Mouse (Mus musculus): ENCODE data around the gene Slc5a6. TPM values are rescaled to one million over a fixed set of nuclear protein-coding genes. Genes with fewer than 3 reads are reported as not detected.
"Not testable (repeated sequence)": the region's sequence is repeated elsewhere in the genome, so short reads cannot be mapped to it uniquely, and the experiment has no call there.

The Slc5a6 gene
- total RNA-seq, 2 experiments from 2014 or later = 19.3 to 20.9 TPM

DNA sequence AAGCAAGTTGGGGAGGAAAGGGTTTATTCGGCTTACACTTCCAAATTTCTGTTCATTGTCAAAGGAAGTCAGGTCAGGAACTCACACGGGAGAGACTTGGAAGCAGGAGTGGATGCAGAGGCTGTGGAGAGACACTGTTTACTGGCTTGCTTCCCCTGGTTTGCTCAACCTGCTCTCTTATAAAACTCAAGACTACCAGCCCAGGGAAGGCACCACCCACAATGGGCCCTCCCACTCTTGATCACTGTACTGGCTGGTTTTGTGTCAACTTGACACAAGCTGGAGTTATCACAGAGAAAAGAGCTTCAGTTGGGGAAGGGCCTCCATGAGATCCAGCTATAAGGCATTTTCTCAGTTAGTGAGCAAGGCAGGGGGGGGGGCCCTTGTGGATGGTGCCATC, 22.3 kb upstream of the Slc5a6 start:
- DNase-seq (ENCODE audit: low spot score in 2 of 2) = no peak

DNA sequence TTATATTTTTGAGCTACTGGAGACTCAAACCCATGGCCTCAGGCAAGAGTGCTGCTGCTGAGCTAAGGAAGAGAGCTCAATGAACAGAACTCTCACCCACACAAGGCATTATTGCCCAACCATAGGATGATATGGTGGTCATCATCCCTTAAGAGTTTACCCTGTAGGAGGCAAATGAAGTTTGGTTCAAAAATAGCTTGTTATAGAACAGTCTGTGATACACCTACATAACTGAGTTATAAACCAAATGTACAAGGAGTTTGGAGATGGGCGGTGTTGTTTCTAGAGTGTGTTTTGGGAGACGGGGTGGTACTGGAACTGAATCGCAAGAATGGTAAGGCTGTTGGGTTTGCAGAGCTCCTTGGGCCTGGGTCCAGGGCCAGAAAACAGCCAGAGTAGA, 21.1 kb upstream of the Slc5a6 start:
- no peak for DNase-seq (ENCODE audit: low spot score in 2 of 2)

DNA sequence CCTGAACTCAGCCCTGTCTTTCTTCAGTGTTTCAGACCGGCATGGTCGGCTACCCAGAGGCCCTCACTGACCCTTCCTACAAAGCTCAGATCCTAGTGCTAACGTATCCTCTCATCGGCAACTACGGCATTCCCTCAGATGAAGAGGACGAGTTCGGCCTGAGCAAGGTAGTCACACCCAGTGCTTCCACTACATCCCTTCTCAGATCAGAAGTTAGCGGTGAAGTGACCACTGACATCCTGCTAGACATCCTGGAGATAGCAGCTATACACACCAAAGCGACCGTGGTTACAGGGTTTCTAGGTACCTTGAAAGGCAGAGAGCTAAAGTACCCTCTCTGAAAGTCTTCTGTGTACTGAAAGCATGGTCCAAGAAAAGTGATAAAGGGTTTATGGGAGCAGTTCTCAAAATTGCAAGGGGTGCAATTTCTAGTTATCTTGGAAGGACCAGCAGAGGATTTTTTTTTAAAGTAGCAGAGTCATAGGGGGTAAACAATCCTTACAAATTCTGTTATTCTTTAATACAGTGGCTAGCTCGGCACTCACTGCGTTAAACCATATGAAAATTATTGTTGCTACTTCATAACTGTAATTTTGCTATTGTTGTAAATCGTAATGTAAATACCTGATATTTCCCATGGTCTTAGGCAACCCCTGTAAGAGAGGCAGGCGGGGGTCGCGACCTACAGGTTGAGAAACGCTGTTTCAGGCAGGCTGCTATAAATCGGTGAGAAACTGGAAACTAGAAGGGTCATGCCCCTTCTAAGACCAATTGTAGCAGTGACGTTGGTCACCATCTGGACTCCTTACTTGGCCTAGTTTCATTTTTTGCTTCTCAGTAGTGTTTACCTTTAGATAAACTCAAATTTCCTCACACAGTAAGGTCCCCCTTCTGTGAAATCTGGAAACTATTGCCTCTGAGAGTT, 6.8 kb upstream of the Slc5a6 start:
- DNase-seq (ENCODE audit: low spot score in 2 of 2) = no peak

DNA sequence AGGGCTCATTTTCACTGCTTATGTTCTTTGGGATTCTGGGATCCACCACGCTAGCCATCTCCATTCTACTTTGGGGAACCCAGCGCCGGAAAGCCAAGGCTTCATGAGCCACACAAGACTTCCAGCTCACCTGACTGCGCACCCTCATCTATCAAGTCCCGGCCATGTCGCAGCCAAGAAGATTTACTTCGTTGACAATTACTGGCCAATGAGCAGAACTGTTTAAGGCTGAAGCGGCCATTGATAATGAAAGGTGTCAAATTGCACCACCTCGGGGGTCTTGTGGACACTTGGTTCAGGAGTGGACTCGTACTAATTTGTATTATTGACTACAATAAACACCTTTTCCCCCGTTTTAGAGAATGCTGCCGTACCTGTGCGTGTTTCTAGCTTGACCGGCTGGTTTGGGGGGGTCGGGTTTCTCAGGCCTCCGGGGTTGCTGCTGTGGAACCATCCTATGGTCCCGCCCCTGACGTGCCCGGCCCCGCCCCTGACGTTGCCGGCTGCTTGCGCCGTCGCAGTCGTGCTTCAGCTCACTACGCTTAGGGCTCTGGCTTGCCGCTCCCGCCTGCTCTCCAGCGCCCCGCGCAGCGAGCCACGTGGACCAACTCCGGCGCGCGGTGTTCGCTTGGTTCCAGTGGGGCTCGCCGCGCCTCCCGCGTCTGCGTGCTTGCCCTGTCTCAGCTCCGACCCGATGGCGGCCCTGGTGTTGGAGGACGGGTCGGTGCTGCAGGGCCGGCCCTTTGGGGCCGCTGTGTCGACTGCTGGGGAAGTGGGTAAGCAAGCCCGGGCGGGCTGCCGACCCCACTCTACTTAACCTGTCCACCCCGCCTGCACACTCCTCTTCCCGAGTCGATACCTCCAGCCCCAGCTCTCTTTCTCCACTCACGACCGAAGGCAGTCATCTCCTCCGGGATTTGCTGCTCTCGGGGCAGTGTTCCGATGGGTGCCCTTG, 5.8 kb upstream of the Slc5a6 start, which contains the start of gene Cad:
Gene Cad (plus strand): TSS at position 520 of the 955 bp plus-strand sequence.
- peak; percentile 94 to 95 for DNase-seq (ENCODE audit: low spot score in 2 of 2)

DNA sequence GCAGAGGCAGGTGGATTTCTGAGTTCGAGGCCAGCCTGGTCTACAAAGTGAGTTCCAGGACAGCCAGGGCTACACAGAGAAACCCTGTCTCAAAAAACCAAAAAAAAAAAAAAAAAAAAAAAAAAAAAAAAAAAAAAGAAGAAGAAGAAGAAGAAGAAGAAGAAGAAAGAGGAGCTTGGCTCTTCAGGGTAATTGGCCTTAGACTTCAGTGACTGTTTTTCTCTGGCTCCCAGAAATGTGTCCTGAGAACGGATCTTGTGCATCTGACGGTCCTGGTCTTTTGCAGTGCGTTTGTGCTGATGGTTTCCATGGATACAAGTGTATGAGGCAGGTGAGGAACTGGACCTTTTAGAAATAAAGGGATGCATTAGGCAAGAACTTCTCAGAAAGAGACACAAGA, 5.0 kb upstream of the Slc5a6 start:
- not testable (repeated sequence) for DNase-seq (ENCODE audit: low spot score in 2 of 2)

DNA sequence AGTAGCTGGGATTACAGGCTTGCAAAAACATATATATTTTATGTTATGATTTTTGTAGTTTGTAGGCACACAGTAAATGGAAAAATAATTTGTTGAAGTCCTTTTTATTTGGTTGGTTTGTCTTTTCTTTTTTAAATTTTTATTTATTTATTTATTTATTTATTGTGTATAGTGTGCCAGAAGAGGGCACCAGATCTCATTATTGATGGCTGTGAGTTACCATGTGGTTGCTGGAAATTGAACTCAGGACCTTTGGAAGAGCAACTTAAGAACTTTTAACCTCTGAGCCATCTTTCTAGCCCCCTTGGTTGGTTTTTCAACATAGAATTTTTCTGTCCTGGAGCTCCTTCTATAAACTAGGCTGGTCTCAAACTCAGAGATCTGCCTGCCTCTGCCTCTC, 1.7 kb upstream of the Slc5a6 start:
- no peak for DNase-seq (ENCODE audit: low spot score in 2 of 2)

DNA sequence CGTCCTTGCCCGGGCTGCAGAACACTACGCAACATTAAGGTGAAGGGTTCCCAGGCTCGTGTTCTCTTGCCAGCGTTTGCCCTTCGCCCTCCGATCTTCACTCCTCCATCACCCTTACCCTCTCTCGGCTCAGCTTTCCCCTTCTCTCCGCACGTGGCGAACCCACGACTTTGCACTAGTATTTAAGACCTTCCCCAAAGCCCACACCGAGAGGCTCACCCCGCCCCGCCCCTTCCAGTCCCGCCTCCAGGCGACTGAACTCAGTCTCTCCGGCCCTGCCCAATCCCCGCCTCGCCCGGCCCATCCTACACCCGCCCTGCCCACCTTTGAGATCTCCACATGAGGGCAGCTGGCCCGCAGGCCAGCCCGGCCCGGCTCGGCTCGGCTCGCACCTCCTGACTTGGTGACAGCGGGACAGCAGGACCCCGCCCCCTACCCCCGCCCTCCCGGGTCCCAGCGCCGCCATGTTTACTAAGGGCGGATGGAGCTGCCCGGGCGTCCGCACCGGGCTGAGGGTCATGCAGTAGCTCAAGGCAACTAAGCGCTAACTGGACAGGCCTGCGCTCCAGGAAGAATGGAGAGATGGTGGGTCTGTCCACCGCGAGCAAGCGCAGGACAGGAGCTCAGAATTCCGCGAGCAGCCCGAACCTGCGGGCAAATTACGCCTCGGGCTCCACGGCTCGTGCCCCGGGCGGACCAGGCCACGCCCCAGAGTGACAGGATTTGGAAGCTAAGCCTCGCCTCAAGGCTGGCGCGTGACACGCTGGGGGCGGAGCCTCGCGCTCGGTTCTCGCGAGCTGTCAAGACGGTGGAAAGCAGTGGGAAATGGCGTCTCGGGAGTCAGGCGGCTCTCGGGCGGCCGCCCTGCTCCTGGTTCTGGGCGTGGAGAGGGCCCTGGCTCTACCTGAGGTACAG, 619 bp downstream of the Slc5a6 start, which contains the start of gene Atraid:
Gene Atraid (plus strand): TSS at position 465 of the 915 bp plus-strand sequence.
- peak; percentile 98 for DNase-seq (ENCODE audit: low spot score in 2 of 2)

DNA sequence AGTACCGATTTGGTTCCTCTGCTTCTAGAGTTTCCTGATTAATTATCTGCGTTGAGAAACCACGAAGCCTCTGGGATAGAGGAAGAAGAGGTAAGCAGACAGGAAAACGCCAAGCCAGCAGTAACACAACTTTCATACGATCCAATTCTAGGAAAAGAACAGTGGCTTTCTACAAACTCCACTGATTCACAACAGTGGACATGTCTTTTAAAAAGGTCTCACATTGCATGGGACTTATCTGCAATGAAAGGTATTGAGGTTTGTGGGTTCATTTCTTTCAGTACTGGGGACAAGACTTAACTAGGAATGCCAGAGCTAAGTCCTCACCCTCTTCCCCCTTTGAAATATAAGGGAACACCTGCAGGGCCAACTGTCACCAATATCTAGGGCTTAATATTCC, 1.6 kb downstream of the Slc5a6 start:
- DNase-seq (ENCODE audit: low spot score in 2 of 2) = no peak

DNA sequence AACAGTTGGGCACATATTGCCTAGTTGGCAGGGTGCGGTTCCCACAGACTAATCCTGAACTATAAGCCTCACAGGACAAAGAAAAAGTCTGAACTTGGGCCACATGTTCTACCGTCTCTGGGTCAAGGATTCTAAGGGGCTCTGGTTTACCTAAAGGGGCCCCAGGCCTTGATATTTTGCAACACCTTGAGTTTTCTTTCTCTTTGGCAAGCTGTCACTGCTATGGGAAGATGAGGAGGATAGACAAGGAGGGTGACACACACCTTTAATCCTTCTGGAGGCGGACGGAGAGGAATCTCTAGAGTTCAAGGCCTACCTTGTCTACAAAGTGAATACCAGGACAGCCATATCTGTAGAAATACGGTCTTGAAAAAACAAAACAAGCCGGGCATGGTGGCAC, 2.3 kb downstream of the Slc5a6 start:
- no peak for DNase-seq (ENCODE audit: low spot score in 2 of 2)

DNA sequence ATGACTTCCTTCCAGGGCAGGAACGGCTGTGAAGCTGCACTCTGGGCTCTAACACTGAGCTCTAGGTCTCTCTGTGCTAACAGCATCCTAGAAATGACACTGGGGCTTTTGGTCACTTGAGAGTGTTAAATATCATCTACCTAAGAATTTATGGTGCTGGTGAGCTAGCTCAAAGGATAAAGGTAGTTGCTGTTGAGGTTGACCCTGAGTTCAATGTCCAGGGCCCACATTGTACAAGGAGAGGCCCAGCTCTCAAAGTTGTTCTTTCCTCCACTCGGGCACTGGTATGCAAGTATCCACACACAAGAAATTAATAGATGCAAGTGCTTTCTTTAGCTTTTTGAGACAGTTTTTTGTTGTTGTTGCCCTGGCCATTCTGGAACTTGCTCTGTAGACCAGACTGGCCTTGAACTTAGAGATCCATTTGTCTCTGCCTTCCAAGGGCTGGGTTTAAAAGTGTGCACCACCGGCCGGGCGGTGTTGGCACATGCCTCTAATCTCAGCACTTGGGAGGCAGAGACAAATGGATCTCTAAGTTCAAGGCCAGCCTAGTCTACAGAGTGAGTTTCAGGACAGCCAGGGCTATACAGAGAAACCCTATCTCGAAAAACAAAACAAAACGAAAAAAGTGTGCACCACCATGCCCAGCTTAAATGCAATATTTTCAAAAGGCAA, 10.4 kb downstream of the Slc5a6 start:
- DNase-seq (ENCODE audit: low spot score in 2 of 2) = no peak

DNA sequence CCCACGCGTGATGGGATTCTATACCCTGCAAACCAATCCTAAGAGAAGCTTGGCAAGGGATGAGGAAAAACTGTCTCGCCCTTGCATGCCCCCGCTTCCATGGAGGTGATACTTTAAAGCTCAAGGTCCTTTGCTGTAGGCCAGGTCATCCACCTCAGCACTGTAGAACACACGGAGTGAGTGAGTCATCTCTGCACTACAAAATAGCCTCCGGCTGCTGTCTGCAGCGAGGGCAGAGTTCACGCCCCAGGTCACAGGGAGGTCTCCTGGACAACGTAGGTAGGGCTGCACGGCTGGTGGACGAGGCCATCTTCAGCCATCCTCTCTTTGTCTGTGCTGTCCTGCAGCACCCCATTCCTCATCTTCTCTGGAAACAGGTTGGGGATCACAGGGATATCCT, 12.2 kb downstream of the Slc5a6 start:
- not testable (repeated sequence) for DNase-seq (ENCODE audit: low spot score in 2 of 2)

DNA sequence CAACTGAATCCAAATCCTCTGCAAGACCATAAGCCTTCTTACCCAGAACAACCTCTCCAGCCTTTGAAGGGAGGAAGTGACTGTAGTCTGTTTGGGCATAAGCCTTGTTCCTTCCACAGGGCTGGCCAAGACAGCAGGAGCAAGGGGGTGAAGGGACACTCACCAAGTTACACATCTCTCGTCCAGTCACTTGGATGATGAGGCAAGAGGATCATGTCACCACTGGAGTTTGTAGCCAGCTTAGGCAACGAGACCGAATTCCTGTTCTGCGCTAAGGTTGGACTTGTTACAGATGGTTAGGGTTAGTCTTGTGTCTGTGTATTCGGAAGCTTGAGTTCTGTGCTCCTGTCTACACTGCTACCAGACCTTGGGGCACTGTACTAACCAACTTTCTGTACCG, 14.1 kb downstream of the Slc5a6 start:
- DNase-seq (ENCODE audit: low spot score in 2 of 2) = no peak

DNA sequence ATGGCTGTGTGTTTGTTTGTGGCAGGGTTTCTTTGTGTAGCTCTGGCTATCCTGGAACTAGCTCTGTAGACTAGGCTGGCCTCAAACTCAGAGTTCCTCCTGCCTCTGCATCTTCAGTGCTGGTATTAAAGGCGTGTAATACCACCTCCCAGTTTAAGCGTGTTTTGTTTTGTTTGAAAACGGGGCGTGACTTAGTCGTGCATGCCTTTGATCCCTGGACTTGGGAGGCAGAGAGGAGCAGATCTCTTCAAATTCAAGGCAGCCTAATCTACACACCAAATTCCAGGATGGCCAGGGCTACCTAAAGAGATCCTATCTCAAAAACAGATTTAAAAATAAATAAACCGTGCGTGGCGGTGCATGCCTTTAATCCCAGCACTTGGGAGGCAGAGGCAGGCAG, 17.2 kb downstream of the Slc5a6 start:
- DNase-seq (ENCODE audit: low spot score in 2 of 2) = no peak

DNA sequence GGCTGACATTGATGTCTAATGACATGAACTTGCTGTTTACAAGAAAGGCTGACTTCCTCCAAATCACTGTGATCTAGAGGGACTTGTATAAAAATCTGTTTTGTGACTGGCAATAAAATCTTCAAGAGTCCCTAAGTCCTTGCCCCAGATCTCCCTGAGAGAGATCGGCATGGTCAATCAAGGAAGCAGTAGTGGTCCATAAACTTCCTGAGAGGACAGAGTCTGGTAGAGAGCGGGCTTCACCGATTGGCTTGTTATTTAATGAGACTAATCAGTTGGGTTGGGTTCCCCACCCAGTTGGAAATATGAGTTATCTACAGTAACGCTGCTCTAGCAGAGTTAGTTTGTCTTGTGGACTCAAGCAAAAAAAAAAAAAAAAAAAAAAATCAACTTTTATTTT, 17.8 kb downstream of the Slc5a6 start:
- no peak for DNase-seq (ENCODE audit: low spot score in 2 of 2)

DNA sequence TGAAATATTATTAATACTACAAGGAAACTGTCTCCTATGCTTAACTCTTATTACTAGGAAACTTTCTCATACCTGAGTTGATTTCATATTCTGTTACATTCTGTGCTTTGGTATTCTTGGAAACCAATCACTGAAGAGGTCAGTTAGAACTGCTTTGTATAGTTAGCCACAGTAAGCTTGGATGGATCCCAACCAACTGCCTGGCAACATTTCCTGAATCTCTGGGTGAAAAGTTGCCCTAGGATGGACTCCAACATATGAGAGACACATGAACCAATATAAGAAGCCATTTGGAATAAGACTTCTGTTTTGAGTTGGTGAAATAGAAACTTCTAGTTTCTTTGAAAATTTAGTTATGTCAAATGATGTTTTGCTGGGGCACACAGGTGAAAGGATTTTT, 24.1 kb downstream of the Slc5a6 start:
- no peak for DNase-seq (ENCODE audit: low spot score in 2 of 2)

DNA sequence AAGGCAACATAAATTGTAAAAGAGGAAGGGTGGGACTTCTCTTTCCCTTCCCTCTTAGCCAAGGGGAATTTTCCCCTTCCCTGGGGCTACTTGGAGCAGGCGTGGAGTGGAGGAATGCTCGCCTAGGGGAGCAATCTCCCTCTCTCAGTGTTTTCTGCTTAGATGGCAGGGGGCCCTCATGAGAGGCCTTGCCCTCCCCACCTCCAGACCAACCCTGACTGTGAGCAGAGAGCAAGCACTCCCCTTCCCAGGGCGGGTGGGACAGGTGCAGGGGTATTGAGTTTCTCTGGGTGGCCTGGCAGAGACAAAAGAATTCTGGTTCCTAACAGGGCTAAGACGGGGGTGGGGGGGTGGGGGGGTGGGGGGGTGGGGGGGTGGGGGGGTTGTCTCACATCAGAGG, 25.5 kb downstream of the Slc5a6 start:
- no peak for DNase-seq (ENCODE audit: low spot score in 2 of 2)

DNA sequence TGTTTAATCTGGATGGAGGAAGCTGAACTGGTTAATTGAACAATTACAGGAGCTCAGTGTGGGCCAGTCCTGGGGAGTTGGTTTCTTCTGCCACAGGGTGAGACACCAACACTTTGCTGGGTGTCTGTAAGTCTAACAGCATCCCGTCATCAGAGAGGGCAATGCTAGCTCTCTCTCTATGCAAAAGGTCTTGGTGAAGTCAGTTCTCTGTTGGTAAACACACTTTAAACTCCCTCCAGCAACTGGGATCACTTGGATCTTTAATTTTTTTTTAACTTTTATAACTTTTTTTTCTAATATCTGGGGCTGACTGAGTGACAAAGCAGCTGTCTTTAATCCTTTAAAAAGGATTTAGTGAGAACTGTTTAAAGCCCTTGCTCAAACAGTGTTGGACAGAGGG, 26.0 kb downstream of the Slc5a6 start:
- DNase-seq (ENCODE audit: low spot score in 2 of 2) = no peak

DNA sequence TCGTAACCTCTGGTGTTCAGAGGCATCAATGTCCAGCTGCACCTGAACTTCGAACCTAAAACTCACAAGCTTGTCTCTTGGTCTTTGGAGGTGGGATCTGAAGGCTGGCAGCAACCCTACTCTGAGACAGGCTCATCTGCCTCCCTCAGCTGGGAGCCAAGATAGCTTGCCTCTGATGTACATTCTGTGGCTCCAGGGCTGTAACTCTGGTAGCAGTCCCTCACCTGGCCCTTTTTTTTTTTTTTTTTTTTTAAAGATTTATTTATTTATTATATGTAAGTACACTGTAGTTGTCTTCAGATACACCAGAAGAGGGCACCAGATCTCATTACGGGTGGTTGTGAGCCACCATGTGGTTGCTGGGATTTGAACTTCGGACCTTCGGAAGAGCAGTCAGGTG, 26.9 kb downstream of the Slc5a6 start:
- not testable (repeated sequence) for DNase-seq (ENCODE audit: low spot score in 2 of 2)

DNA sequence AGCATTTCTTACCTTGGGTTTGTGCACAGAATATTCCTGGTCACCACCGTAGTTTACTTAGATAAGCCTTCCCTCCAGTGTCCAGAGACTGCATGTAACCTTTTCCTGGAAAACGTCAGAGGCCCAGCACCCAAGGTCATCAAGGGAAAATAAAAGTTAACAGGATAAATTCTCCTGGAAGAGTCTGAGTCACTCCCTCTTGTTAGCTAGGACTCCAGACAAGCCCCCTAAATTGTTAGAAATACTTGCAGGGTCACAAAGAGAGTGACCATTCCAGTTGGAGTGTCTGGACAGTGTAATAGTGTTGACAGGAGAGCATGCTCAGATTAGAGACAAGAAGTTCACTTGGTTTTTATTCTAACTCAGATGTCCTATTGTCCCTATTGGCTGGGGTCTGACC, 32.8 kb downstream of the Slc5a6 start:
- DNase-seq (ENCODE audit: low spot score in 2 of 2) = no peak

DNA sequence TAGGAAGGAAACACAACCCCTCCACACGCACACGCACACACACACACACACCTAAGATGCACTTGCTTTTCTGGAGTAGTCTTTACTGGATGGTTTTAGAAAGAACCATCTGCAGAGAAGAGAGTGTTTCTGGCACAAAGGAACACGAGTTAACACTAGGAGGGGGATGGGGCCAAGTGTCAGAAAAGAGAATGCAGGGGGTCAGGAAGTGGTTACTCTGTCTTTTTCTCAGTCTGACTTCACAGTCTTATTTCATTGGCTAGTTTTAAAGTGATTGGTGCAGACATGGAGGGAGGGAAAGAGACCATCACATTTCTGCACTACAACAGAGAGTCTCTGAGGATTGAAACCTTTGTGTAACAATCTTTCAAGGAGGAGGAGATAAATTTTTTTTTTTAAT, 36.0 kb downstream of the Slc5a6 start:
- no peak for DNase-seq (ENCODE audit: low spot score in 2 of 2)
